Mouse (Mus musculus): ENCODE data around the gene 4931422A03Rik.

DNA sequence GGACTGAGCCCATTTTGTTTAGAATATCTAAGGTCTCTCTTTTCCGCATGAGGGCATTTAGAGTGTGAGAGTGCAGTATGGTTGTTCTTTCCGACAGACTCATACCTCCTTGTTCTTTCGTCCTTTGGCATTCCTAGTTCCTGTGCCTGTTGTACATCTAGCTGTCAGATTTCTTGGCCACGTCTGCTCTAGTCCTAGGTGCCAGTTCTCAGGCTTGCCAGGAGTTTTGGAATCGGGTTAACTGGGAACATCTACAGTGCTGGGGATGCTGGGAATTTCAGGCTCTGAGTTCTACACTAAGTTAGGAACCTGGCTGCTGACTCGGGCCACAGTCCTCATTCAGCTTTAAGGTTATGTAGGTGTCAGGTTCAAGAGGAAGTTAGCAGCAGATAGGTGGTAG is 7.4 kb upstream of the 4931422A03Rik start:
- TF ChIP-seq EP300 (optimal IDR thresholded peaks at IDR 0.05), result no peak
- no peak for TF ChIP-seq CTCF (IDR thresholded peaks at IDR 0.05; ENCODE audit: low read depth)
